8 mouse cellular contexts compared by ENCODE assay signal in the genomic region with DNA sequence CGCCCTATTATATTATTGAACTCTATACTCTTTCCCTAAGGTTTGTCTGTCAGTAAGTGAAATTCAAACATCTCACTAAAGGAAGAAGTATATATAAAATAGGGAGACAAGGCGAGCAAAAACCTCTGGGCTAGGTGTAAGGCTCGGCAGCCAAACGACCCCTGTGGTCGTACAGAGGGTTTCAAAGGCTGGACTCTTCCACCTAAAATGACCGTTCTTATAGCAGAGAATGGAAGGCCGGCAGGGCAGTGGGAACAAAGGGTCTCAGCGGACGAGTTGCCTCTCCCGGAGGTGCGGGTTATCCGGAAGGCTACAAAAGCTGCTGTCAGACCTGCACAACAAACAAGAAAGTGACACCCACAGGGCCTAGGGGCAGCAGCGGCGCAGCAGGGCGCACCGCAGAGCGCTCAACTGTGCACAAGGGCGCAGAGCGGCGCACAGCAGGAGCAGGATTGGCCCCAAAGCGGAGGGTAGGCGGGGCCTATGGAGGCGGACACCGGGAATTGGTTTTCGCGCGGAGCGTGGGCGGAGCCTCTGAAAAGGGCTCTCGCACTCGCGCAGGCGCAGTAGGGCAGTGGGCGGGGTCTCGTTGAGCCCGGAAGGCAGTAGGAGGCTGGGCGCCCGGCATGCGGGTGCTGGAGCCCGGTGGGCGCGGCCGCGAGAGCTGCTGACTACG. TPM values are rescaled to one million over a fixed set of nuclear protein-coding genes. Genes with fewer than 3 reads are reported as not detected.
A peak's percentile ranks its signal among the peaks of the same experiment; 100 is the strongest.
DNase-seq lines count a peak whose midpoint lies in the region; ATAC-seq and TF ChIP-seq lines count a peak whose summit lies in the region.

Faim (plus strand) TSS at position 574 of the 676 bp plus-strand sequence.

- peak within 1 kb of the TSS; percentile 86 for H3K4me3 ChIP-seq in embryonic facial prominence, embryonic 13.5 days
- H3K4me3 ChIP-seq in kidney, adult 2 months (ENCODE audit: insufficient read depth, low read depth, low read length) = peak within 1 kb of the TSS; percentile 96
- peak within 1 kb of the TSS; percentile 79 for H3K4me3 ChIP-seq in limb, embryonic 12.5 days (replicated peaks)
- peak within 1 kb of the TSS; percentile 93 for H3K4me3 ChIP-seq in midbrain, embryonic 15.5 days
- H3K4me3 ChIP-seq in spleen, adult 2 months (ENCODE audit: extremely low read depth, insufficient read depth, insufficient read length) = peak within 1 kb of the TSS; percentile 77

- peak; percentile 99 for ATAC-seq in embryonic facial prominence, embryonic 13.5 days (ENCODE audit: insufficient number of reproducible peaks, insufficient read depth, low FRiP score, low TSS enrichment, low read depth)
- peak; percentile 95 for ATAC-seq in limb, embryonic 12.5 days (ENCODE audit: insufficient number of reproducible peaks, insufficient read depth, low FRiP score, low TSS enrichment, low read depth)
- peak; percentile 98 for ATAC-seq in midbrain, embryonic 15.5 days (replicated peaks)

- peaks cover 27% of the 10 kb centered on the region for H3K27me3 ChIP-seq in embryonic facial prominence, embryonic 13.5 days
- no peaks in the 10 kb centered on the region for H3K27me3 ChIP-seq in kidney, adult 2 months (replicated peaks; ENCODE audit: control insufficient read depth, insufficient read depth, low read length)
- peaks cover 16% of the 10 kb centered on the region for H3K27me3 ChIP-seq in limb, embryonic 12.5 days
- peaks cover 14% of the 10 kb centered on the region for H3K27me3 ChIP-seq in midbrain, embryonic 15.5 days (replicated peaks)
- no peaks in the 10 kb centered on the region for H3K27me3 ChIP-seq in spleen, adult 2 months (ENCODE audit: control insufficient read depth, insufficient read depth, low read length)

- peak; percentile 67 for TF ChIP-seq POLR2A in kidney, adult 2 months (IDR thresholded peaks at IDR 0.05; ENCODE audit: low read depth, low read length)
- peak; percentile 60 for TF ChIP-seq POLR2A in spleen, adult 2 months (IDR thresholded peaks at IDR 0.05; ENCODE audit: low read depth, low read length)

- no peaks in the 10 kb centered on the region for H3K36me3 ChIP-seq in embryonic facial prominence, embryonic 13.5 days
- no peaks in the 10 kb centered on the region for H3K36me3 ChIP-seq in kidney, adult 2 months (ENCODE audit: control insufficient read depth, insufficient read depth, low read length)
- no peaks in the 10 kb centered on the region for H3K36me3 ChIP-seq in limb, embryonic 12.5 days
- no peaks in the 10 kb centered on the region for H3K36me3 ChIP-seq in midbrain, embryonic 15.5 days (replicated peaks)
- H3K36me3 ChIP-seq in spleen, adult 2 months (ENCODE audit: control insufficient read depth, insufficient read depth, low read length) = no peaks in the 10 kb centered on the region

- TF ChIP-seq CTCF in kidney, adult 2 months (conservative IDR thresholded peaks at IDR 0.05; ENCODE audit: insufficient read depth, insufficient read length, low read depth, low read length) = no peak
- no peak for TF ChIP-seq CTCF in spleen, adult 2 months (IDR thresholded peaks at IDR 0.05; ENCODE audit: extremely low read depth, insufficient read depth, insufficient read length, insufficient replicate concordance)

- no peaks in the 10 kb centered on the region for H3K9me3 ChIP-seq in embryonic facial prominence, embryonic 13.5 days
- H3K9me3 ChIP-seq in limb, embryonic 12.5 days = no peaks in the 10 kb centered on the region
- no peaks in the 10 kb centered on the region for H3K9me3 ChIP-seq in midbrain, embryonic 15.5 days

- peak; percentile 97 for DNase-seq in 3134 (ENCODE audit: extremely low read depth, insufficient read length, low spot score)
- DNase-seq in adrenal gland, postnatal 36 days = peak; percentile 100
- DNase-seq in heart, adult 18-20 months = peak; percentile 100
- peak; percentile 100 for DNase-seq in kidney, adult 2 months
- DNase-seq in spleen, adult 2 months (ENCODE audit: low read depth in 1 of 2, low spot score in 2 of 2) = peak; percentile 96 to 100

- peak within 1 kb of the TSS; percentile 86 for H3K4me2 ChIP-seq in embryonic facial prominence, embryonic 13.5 days
- H3K4me2 ChIP-seq in limb, embryonic 12.5 days = peak within 1 kb of the TSS; percentile 89
- peak within 1 kb of the TSS; percentile 60 for H3K4me2 ChIP-seq in midbrain, embryonic 15.5 days

- peaks cover 6% of the 10 kb centered on the region; the same call in 1 of the 2 replicates for H3K4me1 ChIP-seq in embryonic facial prominence, embryonic 13.5 days
- H3K4me1 ChIP-seq in kidney, adult 2 months (ENCODE audit: control insufficient read depth, insufficient read depth, low read length) = peaks cover 4% of the 10 kb centered on the region; the same call in 1 of the 2 replicates
- H3K4me1 ChIP-seq in limb, embryonic 12.5 days (replicated peaks) = peaks cover 25% of the 10 kb centered on the region
- peaks cover 14% of the 10 kb centered on the region for H3K4me1 ChIP-seq in midbrain, embryonic 15.5 days
- peaks cover 2% of the 10 kb centered on the region for H3K4me1 ChIP-seq in spleen, adult 2 months (ENCODE audit: control insufficient read depth, insufficient read depth, insufficient read length)

- 1% methylated on average over 45 of the region's 45 CpGs for WGBS in embryonic facial prominence, embryonic 13.5 days
- 1% methylated on average over 45 of the region's 45 CpGs for WGBS in kidney, adult 2 months
- WGBS in limb, embryonic 12.5 days = 2% methylated on average over 42 of the region's 45 CpGs
- WGBS in midbrain, embryonic 15.5 days = 2% methylated on average over 42 of the region's 45 CpGs
- WGBS in spleen, adult 2 months = 1% methylated on average over 45 of the region's 45 CpGs

- peak within 1 kb of the TSS; percentile 85 for H3K9ac ChIP-seq in embryonic facial prominence, embryonic 13.5 days
- peak within 1 kb of the TSS; percentile 79 for H3K9ac ChIP-seq in limb, embryonic 12.5 days (replicated peaks)
- peak within 1 kb of the TSS; percentile 82 for H3K9ac ChIP-seq in midbrain, embryonic 15.5 days

- peak within 1 kb of the TSS; percentile 11; the same call in 1 of the 2 replicates for H3K27ac ChIP-seq in embryonic facial prominence, embryonic 13.5 days
- H3K27ac ChIP-seq in kidney, adult 2 months (ENCODE audit: insufficient read depth, low read depth, low read length) = no peak within 1 kb of the TSS; the same call in 1 of the 2 replicates
- H3K27ac ChIP-seq in limb, embryonic 12.5 days = peak within 1 kb of the TSS; percentile 50; the same call in 1 of the 2 replicates
- H3K27ac ChIP-seq in midbrain, embryonic 15.5 days = peak within 1 kb of the TSS; percentile 79
- H3K27ac ChIP-seq in spleen, adult 2 months (ENCODE audit: insufficient read depth, low read length) = peak within 1 kb of the TSS; percentile 62; the same call in 1 of the 2 replicates

RNA-seq across cellular contexts. Expression of gene Faim, which starts in this region (rescaled TPM):
- 10 to 100 TPM; 18.3 to 24.9 TPM for total RNA-seq in adrenal gland, postnatal 36 days (2021)
- polyA plus RNA-seq in embryonic facial prominence, embryonic 13.5 days (2015; fragmentation: Nextera tagmentation; extraction: Ambion mirVana) = 48.8 and 59.1 TPM in 2 replicates
- 1 to 10 TPM; 4.8 to 5.6 TPM for total RNA-seq in heart, adult 18-20 months (2021)
- 3.5 and 4.5 TPM in 2 replicates for polyA plus RNA-seq in kidney, adult 2 months (2012; rRNA removed)
- polyA plus RNA-seq in limb, embryonic 12.5 days (2016; fragmentation: Nextera tagmentation; extraction: Ambion mirVana) = 51.2 and 53.5 TPM in 2 replicates
- polyA plus RNA-seq in midbrain, embryonic 15.5 days (2015; fragmentation: Nextera tagmentation; extraction: Ambion mirVana) = 110 and 115 TPM in 2 replicates
- polyA plus RNA-seq in spleen, adult 2 months (2012; rRNA removed) = 2.9 and 4.6 TPM in 2 replicates
